Mouse (Mus musculus) ES-CJ7 (cell line): ENCODE measurements around the gene Zic1.
A peak's percentile ranks its signal among the peaks of the same experiment; 100 is the strongest.

Experiments used
- DNase-seq: peaks from one replicate; pipeline ENCODE4 v3.0.0; 2011; ENCODE audit warnings: low read depth, low spot score

Zic1 gene

DNA sequence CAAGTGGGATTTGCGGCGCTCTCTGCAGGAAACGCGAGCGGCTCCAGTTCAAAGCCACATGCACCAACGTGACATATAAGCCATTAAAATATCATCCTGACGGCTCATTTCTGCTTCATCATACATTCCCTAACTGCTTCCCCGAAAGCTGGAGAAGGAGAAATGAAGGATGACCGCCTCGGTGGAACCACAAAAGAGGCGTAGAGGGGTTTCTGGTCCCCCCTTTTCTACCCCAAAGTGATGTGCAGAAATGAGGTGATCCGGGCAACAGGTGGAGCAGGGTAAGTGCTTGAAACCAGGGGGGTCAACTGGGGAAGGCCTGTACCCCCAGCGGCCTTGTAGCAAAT is 3.3 kb upstream of the Zic1 start:
- no peak for DNase-seq

DNA sequence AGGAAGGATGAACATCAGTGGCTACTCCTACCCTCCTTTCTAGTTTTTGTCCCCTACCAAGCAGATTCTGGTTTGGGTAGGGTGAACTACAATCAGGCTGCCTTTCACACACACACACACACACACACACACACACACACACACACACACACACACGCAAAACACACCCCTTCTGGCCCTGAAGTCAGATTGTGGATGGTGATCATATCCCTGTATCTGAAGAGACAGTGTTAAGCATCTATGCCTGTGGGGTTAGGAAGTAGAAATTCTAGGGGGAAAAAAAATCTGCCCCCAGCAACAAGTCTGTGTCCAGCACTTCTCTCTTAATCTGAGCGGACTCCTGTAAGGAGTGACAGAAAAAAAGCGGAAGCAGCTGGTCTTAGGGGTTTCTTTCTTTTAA is 2.5 kb upstream of the Zic1 start:
- DNase-seq: no peak

GRCm38 (mm10) chr9:91366999-91367811 is 1.6 kb upstream of the Zic1 start:
- no peak for DNase-seq

DNA sequence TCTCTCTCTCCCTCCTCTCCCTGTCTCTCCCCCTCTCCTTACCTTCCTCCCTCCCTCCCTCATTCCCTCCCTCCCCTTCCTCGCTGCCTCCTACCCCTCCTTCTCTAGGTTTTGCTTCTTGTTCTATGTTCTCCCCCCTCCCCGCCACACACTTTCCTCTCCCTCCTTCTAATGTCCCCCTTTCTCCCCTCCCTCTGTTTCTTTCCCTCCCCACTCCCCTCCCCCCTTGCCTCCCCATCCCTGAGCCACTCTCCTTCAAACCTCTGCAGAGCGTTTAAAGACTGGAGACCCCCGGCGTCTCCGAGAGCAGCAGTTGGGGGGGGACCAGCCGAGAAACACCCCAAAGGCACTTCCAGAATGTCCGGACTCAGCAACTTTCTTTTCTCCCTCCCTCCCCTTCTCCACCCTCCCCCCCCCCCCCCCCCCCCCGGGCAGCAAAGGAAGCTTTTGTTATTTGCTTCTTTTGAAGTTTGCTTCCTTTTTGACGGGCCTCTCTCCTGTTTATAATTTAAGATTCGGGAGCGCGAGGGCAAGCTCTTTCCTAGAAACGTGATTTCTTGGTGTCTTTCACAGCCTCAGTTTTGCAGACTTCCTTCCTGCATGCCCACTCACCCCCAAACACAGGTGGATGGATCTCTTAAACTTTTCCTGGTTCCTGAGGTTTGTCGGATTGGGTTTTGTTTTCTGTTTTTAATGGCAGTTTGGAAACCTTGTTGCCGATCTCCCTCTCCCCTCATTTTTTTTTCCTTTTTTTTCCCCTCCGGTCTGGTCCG is 802 bp upstream of the Zic1 start:
- DNase-seq: peak; percentile 56

GRCm38 (mm10) chr9:91364971-91365501 is 574 bp downstream of the Zic1 start:
- DNase-seq: peak; percentile 74

- peak; percentile 49 for DNase-seq
These were observed 1.3 kb downstream of the Zic1 start for GRCm38 (mm10) chr9:91364127-91364970.

- no peak for DNase-seq
These were observed 1.8 kb downstream of the Zic1 start for GRCm38 (mm10) chr9:91363814-91364126.

GRCm38 (mm10) chr9:91363011-91363730 is 2.4 kb downstream of the Zic1 start:
- peak; percentile 14 for DNase-seq

DNA sequence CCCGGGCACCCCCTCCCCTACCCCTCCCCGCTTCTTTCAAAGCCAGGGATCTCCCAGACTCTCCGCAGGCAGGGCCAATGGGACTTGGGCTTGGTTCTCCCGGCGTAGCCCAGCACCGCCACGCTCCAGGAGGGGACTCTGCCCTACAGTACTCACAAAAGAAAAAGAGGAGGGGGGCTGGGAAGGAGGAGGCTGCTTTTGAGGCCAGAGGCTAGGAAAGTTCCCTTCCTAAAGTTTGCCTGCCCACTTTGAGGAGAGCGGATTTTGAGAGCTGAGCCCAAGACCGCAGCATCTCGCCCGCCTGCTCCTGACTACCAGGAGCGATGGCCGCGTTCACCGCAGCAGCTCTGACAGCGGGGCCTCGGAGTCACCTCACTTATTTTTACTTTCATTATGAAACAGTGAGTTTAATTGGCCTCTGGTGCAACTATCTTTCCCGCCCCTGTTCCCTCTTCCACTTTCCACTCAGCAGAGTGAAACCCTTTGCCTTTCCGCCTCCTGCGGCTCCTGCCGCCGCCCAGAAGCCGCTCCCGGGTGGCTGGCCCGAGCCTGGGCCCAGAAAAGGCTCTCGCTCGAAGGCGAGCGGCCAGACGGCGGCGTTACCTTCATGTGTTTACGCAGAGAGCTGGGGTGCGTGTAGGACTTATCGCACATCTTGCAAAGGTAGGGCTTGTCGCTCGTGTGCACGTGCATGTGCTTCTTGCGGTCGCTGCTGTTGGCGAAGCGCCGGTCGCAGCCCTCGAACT is 3.6 kb downstream of the Zic1 start, which contains the start of gene Zic4:
Zic4 (plus strand) TSS at position 558 of the 746 bp plus-strand sequence.
- peak; percentile 88 for DNase-seq

DNA sequence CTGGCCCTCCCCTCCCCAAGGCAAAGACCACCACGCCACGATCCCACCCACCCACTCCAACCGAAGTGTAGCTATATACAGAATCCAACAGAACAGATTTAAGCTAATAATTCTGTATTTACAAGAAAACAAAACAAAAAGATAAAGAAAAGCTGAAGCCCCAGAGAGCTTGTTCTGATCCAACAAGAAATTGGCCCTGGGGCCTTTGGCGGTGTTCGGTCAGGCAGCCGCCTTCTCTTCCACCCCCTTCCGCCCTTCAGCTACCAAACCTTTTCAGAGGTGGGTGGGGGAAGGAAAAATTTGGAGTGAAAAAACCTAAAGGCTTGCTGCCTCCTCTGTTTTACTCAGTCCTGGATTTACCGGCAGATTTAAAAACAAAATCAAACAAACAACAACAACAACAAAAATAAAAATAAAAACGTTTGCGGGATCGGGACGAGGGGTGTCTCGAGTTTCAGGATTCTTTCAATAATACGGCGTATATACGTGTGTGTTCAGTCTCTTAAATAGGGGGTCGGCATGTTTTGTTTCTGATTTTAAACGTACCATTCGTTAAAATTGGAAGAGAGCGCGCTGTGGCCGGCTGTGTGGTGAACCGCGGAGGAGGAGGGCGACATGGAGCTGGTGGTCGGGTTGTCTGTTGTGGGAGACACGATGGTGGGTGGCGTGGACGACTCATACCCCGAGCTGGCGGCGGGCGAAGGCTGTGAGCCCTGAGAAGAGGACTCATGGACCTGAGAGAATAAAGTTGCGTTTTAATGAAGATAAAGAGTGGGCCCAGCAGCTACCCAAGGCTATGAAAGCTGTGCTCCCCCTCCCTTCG is 4.4 kb downstream of the Zic1 start:
- peak; percentile 64 for DNase-seq

DNA sequence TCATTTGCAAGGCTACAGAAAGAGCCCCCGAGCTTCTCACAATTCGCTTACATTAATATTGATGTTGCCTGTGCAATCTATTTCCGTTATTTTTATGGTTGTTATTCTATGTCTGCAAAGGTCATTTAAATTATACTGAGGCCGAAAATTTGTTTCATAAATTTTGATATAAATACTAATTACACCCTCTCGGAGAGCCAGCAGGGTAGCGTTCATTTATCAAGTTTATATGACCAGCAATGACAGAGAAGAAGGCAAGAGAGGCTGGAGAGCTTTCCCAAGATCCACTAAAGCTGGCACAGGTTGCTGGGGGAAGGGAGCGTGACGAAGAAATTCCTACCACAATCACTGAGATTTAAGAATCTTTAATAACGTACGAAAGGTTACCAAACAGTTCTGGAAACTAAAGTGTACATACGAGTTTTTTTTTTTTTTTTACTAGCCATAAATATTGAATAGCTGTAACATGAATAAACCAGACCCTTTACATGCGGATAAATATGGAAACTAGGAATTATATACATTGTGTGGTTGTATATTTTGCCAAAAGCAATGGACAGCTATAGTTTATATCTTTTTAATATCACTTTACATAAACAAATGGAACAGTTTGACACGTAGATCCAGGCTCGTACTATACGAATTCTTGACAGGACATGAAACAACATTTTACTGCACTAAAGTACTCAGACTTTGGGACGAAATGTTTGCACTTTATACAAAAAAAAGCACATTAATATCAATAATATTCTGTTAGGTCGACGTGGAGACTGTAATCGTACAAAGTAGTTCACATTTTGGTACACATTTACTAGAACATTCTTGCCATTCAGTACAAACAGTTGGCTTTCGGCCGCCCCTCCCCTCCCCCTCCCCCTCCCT is 5.2 kb downstream of the Zic1 start:
- DNase-seq: no peak

- no peak for DNase-seq
These were observed 6.5 kb downstream of the Zic1 start for GRCm38 (mm10) chr9:91358851-91359687.

GRCm38 (mm10) chr9:91357321-91357720 is 8.3 kb downstream of the Zic1 start:
- no peak for DNase-seq

DNA sequence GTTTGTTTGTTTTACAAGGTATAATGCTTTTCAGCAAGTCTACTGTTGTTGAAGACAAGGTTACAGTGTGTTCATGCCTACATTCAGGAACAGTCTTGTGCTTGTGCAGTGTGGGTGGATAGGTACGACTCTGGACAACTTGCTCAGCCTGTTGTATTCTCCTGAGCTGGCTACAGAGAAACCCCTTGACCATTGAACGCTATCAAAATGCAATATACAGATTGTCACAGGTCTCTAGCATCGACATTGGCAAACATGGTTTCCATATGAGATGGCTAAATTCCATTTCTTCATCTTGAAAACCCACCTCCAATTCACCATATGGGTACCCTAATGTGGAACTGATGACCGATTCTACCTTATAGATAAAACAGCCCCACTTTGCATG is 9.3 kb downstream of the Zic1 start:
- DNase-seq: no peak

DNA sequence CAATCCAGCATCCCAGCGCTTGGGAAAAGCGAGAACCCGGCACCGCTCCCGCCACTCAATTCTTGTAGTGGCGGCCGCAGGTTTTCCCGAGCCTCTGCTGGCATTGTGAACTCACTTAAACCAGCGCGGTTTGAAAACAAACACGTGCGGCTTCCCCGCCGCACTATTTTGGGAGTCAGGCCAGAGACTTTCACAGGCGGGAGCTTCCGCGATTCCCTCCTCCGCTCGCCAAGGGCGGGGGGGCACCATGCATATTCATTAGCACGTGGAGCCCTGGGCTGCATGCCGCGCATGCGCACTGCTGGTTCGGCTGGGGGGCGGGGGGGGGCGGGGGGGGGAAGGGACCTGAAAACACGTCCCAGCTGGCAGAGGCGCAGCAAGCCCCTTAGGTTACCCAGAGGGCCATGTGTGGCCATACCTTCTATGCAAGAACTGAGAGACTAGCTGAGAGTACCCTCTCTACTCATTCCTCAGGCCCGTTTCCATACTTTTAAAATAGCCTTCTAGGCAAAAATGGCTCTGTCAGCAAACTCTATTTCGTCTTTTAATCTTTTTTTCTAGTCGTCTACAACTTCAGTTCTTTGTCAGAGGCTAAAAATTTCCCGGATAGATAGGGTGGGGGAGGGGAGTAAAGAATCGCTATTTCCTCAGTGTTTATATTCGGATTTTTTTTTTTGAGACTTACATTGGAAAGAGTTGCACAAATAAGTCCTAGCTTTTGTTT is 9.8 kb downstream of the Zic1 start:
- peak; percentile 77 for DNase-seq

- no peak for DNase-seq
These were observed 10.4 kb downstream of the Zic1 start for GRCm38 (mm10) chr9:91355270-91355589.
